Mouse (Mus musculus) bone marrow, adult 2 months (tissue): Measurements from ENCODE around the gene Sh3yl1.

Experiments used
- CTCF ChIP-seq: fragments of 200-500 bp; IDR thresholded peaks from 2 replicates; pipeline ENCODE4 v1.5.1; 2011; ENCODE audit warnings: low read length, control low read depth; ENCODE audit not compliant: control insufficient read depth, insufficient read depth
- POLR2A ChIP-seq: fragments of 200-500 bp; IDR thresholded peaks from 2 replicates; pipeline ENCODE4 v1.6.1; 2011; ENCODE audit warnings: low read depth, mild to moderate bottlenecking, control low read depth, low read length, borderline replicate concordance; ENCODE audit not compliant: control insufficient read depth

GRCm38 (mm10) chr12:30912840-30913239, 1.4 kb downstream of the Sh3yl1 start:
- no peak for TF ChIP-seq CTCF
- no peak for TF ChIP-seq POLR2A
